ENCODE assay signal across 1 mouse cellular context in the genomic region with DNA sequence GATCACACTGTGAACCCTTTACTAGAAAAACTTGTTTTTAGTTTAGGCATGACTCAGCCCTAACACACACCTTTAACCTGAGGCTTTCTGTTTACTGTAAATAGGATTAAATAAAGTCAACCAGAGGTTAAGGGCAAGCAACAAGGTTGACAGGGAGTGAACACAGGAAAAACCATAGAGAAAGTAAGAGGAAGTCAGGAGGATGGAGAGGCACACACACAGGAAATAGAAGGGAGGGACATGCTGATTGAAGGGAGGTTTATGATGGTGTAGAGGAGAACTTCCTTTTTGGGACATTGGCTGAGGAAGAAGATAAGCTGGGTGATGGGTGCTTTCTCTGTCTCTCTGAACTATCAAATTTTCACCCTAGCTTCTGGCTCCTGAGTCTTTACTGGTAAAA.
A peak's percentile ranks its signal among the peaks of the same experiment; 100 is the strongest.
TF ChIP-seq lines count a peak whose summit lies in the region.

No protein-coding gene starts in this region.

TF ChIP-seq in MEL, 35 proteins besides CTCF, POLR2A, EP300 and RAD21 (continued from another document):
- TF ChIP-seq HCFC1 (IDR thresholded peaks at IDR 0.05; ENCODE audit: low read depth, low read length) = peak; percentile 58; the same call in 1 of the 2 replicates
